In genomic region chr8:90656436-90657090, GRCm38 (mm10) we compare ENCODE assay signal across 23 mouse cellular contexts.
DNase-seq lines count a peak whose midpoint lies in the region; ATAC-seq and TF ChIP-seq lines count a peak whose summit lies in the region.
"Had no signal": no experiment of that assay in that cellular context is flagged by ENCODE, and none has a peak within 500 bp of the region (broad histone marks: within the 10 kb centered on the region; RNA-seq: fewer than 3 reads in every experiment).

No protein-coding gene starts in this region.

- no peak for TF ChIP-seq CTCF in kidney, adult 2 months (conservative IDR thresholded peaks at IDR 0.05; ENCODE audit: insufficient read depth, insufficient read length, low read depth, low read length)

- peak; percentile 38; the same call in 1 of the 2 replicates for ATAC-seq in forebrain, embryonic 15.5 days (replicated peaks)
- ATAC-seq in forebrain, embryonic 11.5 days (replicated peaks; ENCODE audit: low FRiP score): no peak
- ATAC-seq in midbrain, embryonic 11.5 days (ENCODE audit: low FRiP score): no peak
- ATAC-seq: activated CD4-positive, CD25-positive, alpha-beta regulatory T cell, adult 4 months; intestine, embryonic 15.5 days had no signal

- H3K36me3 ChIP-seq in forebrain, embryonic 15.5 days: no peaks in the 10 kb centered on the region
- H3K36me3 ChIP-seq in forebrain, embryonic 11.5 days (ENCODE audit: control insufficient read depth, insufficient read depth, low read length): no peaks in the 10 kb centered on the region
- H3K36me3 ChIP-seq in kidney, adult 2 months (ENCODE audit: control insufficient read depth, insufficient read depth, low read length): no peaks in the 10 kb centered on the region
- no peaks in the 10 kb centered on the region for H3K36me3 ChIP-seq in midbrain, embryonic 11.5 days (ENCODE audit: control insufficient read depth, insufficient read depth, low read length)
- H3K36me3 ChIP-seq: embryonic facial prominence, embryonic 15.5 days; heart, embryonic 10.5 days; hindbrain, embryonic 13.5 days; intestine, embryonic 15.5 days; limb, embryonic 10.5 days had no signal

- H3K27me3 ChIP-seq in forebrain, embryonic 15.5 days: no peaks in the 10 kb centered on the region
- H3K27me3 ChIP-seq in forebrain, embryonic 11.5 days (ENCODE audit: control insufficient read depth, insufficient read depth, low read length): no peaks in the 10 kb centered on the region
- H3K27me3 ChIP-seq in kidney, adult 2 months (replicated peaks; ENCODE audit: control insufficient read depth, insufficient read depth, low read length): no peaks in the 10 kb centered on the region
- no peaks in the 10 kb centered on the region for H3K27me3 ChIP-seq in midbrain, embryonic 11.5 days (ENCODE audit: control insufficient read depth, insufficient read depth, low read length)
- H3K27me3 ChIP-seq: embryonic facial prominence, embryonic 15.5 days; hindbrain, embryonic 13.5 days; intestine, embryonic 15.5 days had no signal

- H3K4me3 ChIP-seq in forebrain, embryonic 15.5 days: no peak overlapping the region
- no peak overlapping the region for H3K4me3 ChIP-seq in forebrain, embryonic 11.5 days (ENCODE audit: low read depth, low read length)
- no peak overlapping the region for H3K4me3 ChIP-seq in kidney, adult 2 months (ENCODE audit: insufficient read depth, low read depth, low read length)
- no peak overlapping the region for H3K4me3 ChIP-seq in midbrain, embryonic 11.5 days (ENCODE audit: low read depth, low read length)
- H3K4me3 ChIP-seq: embryonic facial prominence, embryonic 15.5 days; heart, embryonic 10.5 days; hindbrain, embryonic 13.5 days; intestine, embryonic 15.5 days; left cerebral cortex, adult 2 months; limb, embryonic 10.5 days had no signal

- H3K4me2 ChIP-seq in forebrain, embryonic 15.5 days (replicated peaks): peak overlapping the region; percentile 34; the same call in 1 of the 2 replicates
- no peak overlapping the region for H3K4me2 ChIP-seq in forebrain, embryonic 11.5 days (ENCODE audit: low read depth, low read length, severe bottlenecking)
- H3K4me2 ChIP-seq in midbrain, embryonic 11.5 days: no peak overlapping the region
- H3K4me2 ChIP-seq: embryonic facial prominence, embryonic 15.5 days; intestine, embryonic 15.5 days; liver, embryonic 11.5 days had no signal

- H3K9me3 ChIP-seq in forebrain, embryonic 15.5 days: no peaks in the 10 kb centered on the region
- H3K9me3 ChIP-seq in forebrain, embryonic 11.5 days (ENCODE audit: control insufficient read depth, low read length): no peaks in the 10 kb centered on the region
- no peaks in the 10 kb centered on the region; the same call in 1 of the 2 replicates for H3K9me3 ChIP-seq in midbrain, embryonic 11.5 days (ENCODE audit: control insufficient read depth, low read length)
- H3K9me3 ChIP-seq: embryonic facial prominence, embryonic 15.5 days; heart, embryonic 10.5 days; hindbrain, embryonic 13.5 days; intestine, embryonic 15.5 days; limb, embryonic 10.5 days had no signal

- peaks cover 33% of the 10 kb centered on the region for H3K4me1 ChIP-seq in forebrain, embryonic 15.5 days
- no peaks in the 10 kb centered on the region for H3K4me1 ChIP-seq in forebrain, embryonic 11.5 days (replicated peaks; ENCODE audit: control insufficient read depth, insufficient read depth, low read length)
- H3K4me1 ChIP-seq in kidney, adult 2 months (ENCODE audit: control insufficient read depth, insufficient read depth, low read length): no peaks in the 10 kb centered on the region
- H3K4me1 ChIP-seq in midbrain, embryonic 11.5 days (ENCODE audit: control insufficient read depth, insufficient read depth, low read length): peaks cover 18% of the 10 kb centered on the region; the same call in 1 of the 2 replicates
- H3K4me1 ChIP-seq: intestine, embryonic 15.5 days; limb, embryonic 10.5 days had no signal

- DNase-seq in forebrain, embryonic 11.5 days (ENCODE audit: low spot score): no peak
- peak; percentile 2 for DNase-seq in kidney, adult 2 months
- no peak for DNase-seq in kidney, postnatal 10 days
- peak; percentile 10 for DNase-seq in midbrain, embryonic 11.5 days (ENCODE audit: low spot score, missing footprints)
- no peak for DNase-seq in cerebellum, adult 11-12 months
- DNase-seq in B cell, adult 2 months: no peak
- DNase-seq: adrenal gland, postnatal 14 days; cerebellum, adult 2 months; embryo, embryonic 11 days; lung, adult 2 months; lung, postnatal 36 days; retina, postnatal 1 day; right cerebral cortex, postnatal 4 days; thymus, postnatal 36 days had no signal

- peak overlapping the region; percentile 82 for H3K27ac ChIP-seq in forebrain, embryonic 15.5 days (replicated peaks)
- H3K27ac ChIP-seq in forebrain, embryonic 11.5 days (ENCODE audit: low read depth, low read length): no peak overlapping the region
- H3K27ac ChIP-seq in kidney, adult 2 months (ENCODE audit: insufficient read depth, low read depth, low read length): no peak overlapping the region
- no peak overlapping the region for H3K27ac ChIP-seq in midbrain, embryonic 11.5 days (ENCODE audit: low read depth, low read length)
- H3K27ac ChIP-seq: embryonic facial prominence, embryonic 15.5 days; heart, embryonic 10.5 days; intestine, embryonic 15.5 days; left cerebral cortex, adult 2 months; limb, embryonic 10.5 days had no signal

- 19% methylated on average over 5 of the region's 5 CpGs for WGBS in forebrain, embryonic 15.5 days
- 72% methylated on average over 5 of the region's 5 CpGs for WGBS in forebrain, embryonic 11.5 days
- WGBS in kidney, adult 2 months: 43% methylated on average over 5 of the region's 5 CpGs
- WGBS in midbrain, embryonic 11.5 days: 72% methylated on average over 5 of the region's 5 CpGs

- no peak for TF ChIP-seq POLR2A in kidney, adult 2 months (IDR thresholded peaks at IDR 0.05; ENCODE audit: low read depth, low read length)

- H3K9ac ChIP-seq in forebrain, embryonic 15.5 days (replicated peaks): no peak overlapping the region
- H3K9ac ChIP-seq in forebrain, embryonic 11.5 days (ENCODE audit: low read length): no peak overlapping the region
- H3K9ac ChIP-seq in midbrain, embryonic 11.5 days (ENCODE audit: low read length): no peak overlapping the region
- H3K9ac ChIP-seq: embryonic facial prominence, embryonic 15.5 days; hindbrain, embryonic 13.5 days; intestine, embryonic 15.5 days had no signal

Comparison
In these comparisons a context has a peak if more than half of its experiments do, and no peak if none do; other contexts are left out.
1. DNase-seq: peak in kidney, adult 2 months (single experiment) and midbrain, embryonic 11.5 days (single experiment); none in forebrain, embryonic 11.5 days (single experiment), kidney, postnatal 10 days (single experiment), cerebellum, adult 11-12 months (single experiment) and B cell, adult 2 months (0 of 2).